Mouse (Mus musculus) testis, adult 2 months (tissue): ENCODE data around the gene Zscan21. TPM values are rescaled to one million over a fixed set of nuclear protein-coding genes. Genes with fewer than 3 reads are reported as not detected.
A peak's percentile ranks its signal among the peaks of the same experiment; 100 is the strongest.

Source experiments
- H3K27ac ChIP-seq: fragments of 200-500 bp; 2 replicates; pipeline ENCODE4 v1.5.1; 2012; ENCODE audit warnings: low read depth, low read length; ENCODE audit not compliant: control insufficient read depth, insufficient read depth
- H3K27me3 ChIP-seq: fragments of 200-500 bp; 2 replicates; pipeline ENCODE4 v1.6.1; 2012; ENCODE audit warnings: mild to moderate bottlenecking, low read length, moderate library complexity; ENCODE audit not compliant: control insufficient read depth, insufficient read depth
- H3K36me3 ChIP-seq: fragments of 200-500 bp; 2 replicates; pipeline ENCODE4 v1.6.1; 2012; ENCODE audit warnings: mild to moderate bottlenecking, low read length; ENCODE audit not compliant: control insufficient read depth, insufficient read depth
- H3K4me1 ChIP-seq: fragments of 200-500 bp; 2 replicates; pipeline ENCODE4 v1.6.1; 2012; ENCODE audit warnings: low read length; ENCODE audit not compliant: control insufficient read depth, insufficient read depth
- H3K4me3 ChIP-seq: fragments of 200-500 bp; 2 replicates; pipeline ENCODE4 v1.5.1; 2012; ENCODE audit warnings: low read depth, mild to moderate bottlenecking, low read length, moderate library complexity, mixed read lengths; ENCODE audit not compliant: control insufficient read depth
- CTCF ChIP-seq: fragments of 200-500 bp; IDR thresholded peaks from 2 replicates; pipeline ENCODE4 v1.5.1; 2012; ENCODE audit warnings: low read depth, mild to moderate bottlenecking, inconsistent platforms, low read length, moderate library complexity; ENCODE audit not compliant: control insufficient read depth, insufficient read depth, insufficient replicate concordance
- POLR2A ChIP-seq: fragments of 200-500 bp; IDR thresholded peaks from 2 replicates; pipeline ENCODE4 v1.6.1; 2012; ENCODE audit warnings: low read depth, mild to moderate bottlenecking, inconsistent platforms, low read length, moderate library complexity; ENCODE audit not compliant: control insufficient read depth
- polyA plus RNA-seq: library from polyadenylated mRNA; depleted of rRNA; stranded (reverse); fragments of >200 nt; gene quantifications from 2 replicates; pipeline ENCODE4 v1.2.3, GENCODE M21; 2012; rRNA removed

Zscan21 gene
- polyA plus RNA-seq, result 51.4 and 58.2 TPM in 2 replicates

- Histone ChIP-seq H3K4me3 (peak within 1 kb of the TSS; percentile 100), H3K4me1 (no peaks in the 10 kb centered on the region; the same call in 1 of the 2 replicates), H3K36me3 (no peaks in the 10 kb centered on the region), H3K27me3 (no peaks in the 10 kb centered on the region), H3K27ac (peak within 1 kb of the TSS; percentile 95)
- TF ChIP-seq POLR2A, result peak; percentile 99
- no peak for TF ChIP-seq CTCF
Observed at GRCm38 (mm10) chr5:138116255-138117198, at the start of gene Zscan21. Gene Zscan21, plus strand, starts transcription at chr5:138116903.

GRCm38 (mm10) chr5:138073803-138074202, 42.9 kb upstream of the Zscan21 start:
- H3K4me3 ChIP-seq, result no peak overlapping the region

GRCm38 (mm10) chr5:138075684-138076083, 41.0 kb upstream of the Zscan21 start:
- Histone ChIP-seq H3K27ac (no peak overlapping the region), H3K27me3 (no peaks in the 10 kb centered on the region), H3K36me3 (no peaks in the 10 kb centered on the region), H3K4me3 (no peak overlapping the region), H3K4me1 (no peaks in the 10 kb centered on the region)
- no peak for TF ChIP-seq CTCF

More at GRCm38 (mm10) chr5:138073803-138074202, 42.9 kb upstream of the Zscan21 start:
- H3K4me1 ChIP-seq, result no peaks in the 10 kb centered on the region
- no peaks in the 10 kb centered on the region for H3K27me3 ChIP-seq
- no peaks in the 10 kb centered on the region for H3K36me3 ChIP-seq
- TF ChIP-seq POLR2A (no peak), CTCF (no peak)
- no peak overlapping the region for H3K27ac ChIP-seq

- no peaks in the 10 kb centered on the region for H3K36me3 ChIP-seq
- no peak overlapping the region for H3K4me3 ChIP-seq
- no peaks in the 10 kb centered on the region for H3K4me1 ChIP-seq
- no peak overlapping the region for H3K27ac ChIP-seq
- TF ChIP-seq POLR2A, result no peak
- TF ChIP-seq CTCF, result no peak
- H3K27me3 ChIP-seq, result no peaks in the 10 kb centered on the region
Observed at GRCm38 (mm10) chr5:138076148-138076547, 40.6 kb upstream of the Zscan21 start.

GRCm38 (mm10) chr5:138080456-138080855, 36.2 kb upstream of the Zscan21 start:
- no peaks in the 10 kb centered on the region for H3K36me3 ChIP-seq
- H3K27ac ChIP-seq, result no peak overlapping the region
- H3K4me1 ChIP-seq, result peaks cover 2% of the 10 kb centered on the region
- H3K27me3 ChIP-seq, result no peaks in the 10 kb centered on the region
- no peak overlapping the region for H3K4me3 ChIP-seq
- no peak for TF ChIP-seq POLR2A
- no peak for TF ChIP-seq CTCF

GRCm38 (mm10) chr5:138081446-138081845, 35.3 kb upstream of the Zscan21 start:
- no peak for TF ChIP-seq CTCF
- TF ChIP-seq POLR2A, result no peak
- peaks cover 2% of the 10 kb centered on the region for H3K4me1 ChIP-seq
- no peaks in the 10 kb centered on the region for H3K36me3 ChIP-seq
- no peak overlapping the region for H3K4me3 ChIP-seq
- H3K27ac ChIP-seq, result no peak overlapping the region
- no peaks in the 10 kb centered on the region for H3K27me3 ChIP-seq

- TF ChIP-seq POLR2A (no peak), CTCF (no peak)
- peaks cover 2% of the 10 kb centered on the region for H3K4me1 ChIP-seq
Observed at GRCm38 (mm10) chr5:138083318-138083900, 33.3 kb upstream of the Zscan21 start.

More at GRCm38 (mm10) chr5:138083318-138083900, 33.3 kb upstream of the Zscan21 start:
- no peak overlapping the region for H3K4me3 ChIP-seq
- no peaks in the 10 kb centered on the region for H3K36me3 ChIP-seq
- H3K27ac ChIP-seq, result no peak overlapping the region
- H3K27me3 ChIP-seq, result no peaks in the 10 kb centered on the region
